Mouse (Mus musculus) kidney, postnatal 4 days (tissue): ENCODE results near the gene Sgcd.

Experiments
- DNase-seq, 2 experiments: peaks; one replicate each; pipeline ENCODE4 v3.0.0; 2021; ENCODE audit warnings: mixed read lengths in 2 of 2

Gene Sgcd

DNA sequence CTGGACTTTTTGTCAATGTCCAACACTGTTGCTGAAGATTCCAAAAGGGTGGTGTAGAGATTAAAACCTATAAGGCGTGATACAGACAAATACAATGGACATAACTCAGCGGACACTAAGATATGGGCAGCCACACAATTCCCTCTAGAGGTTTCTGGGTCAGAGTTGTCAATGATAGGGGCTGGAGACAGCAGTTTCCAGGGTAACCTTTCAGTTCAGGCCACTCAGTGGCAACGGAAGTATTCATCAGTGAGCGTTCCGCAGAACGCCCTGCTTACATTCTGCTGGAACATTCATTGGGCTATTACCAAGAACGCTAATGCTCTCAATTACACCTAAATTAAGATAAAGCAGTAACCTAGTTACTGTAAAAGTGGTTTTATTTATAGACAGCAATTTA is 738.5 kb downstream of the Sgcd start:
- no peak for DNase-seq

DNA sequence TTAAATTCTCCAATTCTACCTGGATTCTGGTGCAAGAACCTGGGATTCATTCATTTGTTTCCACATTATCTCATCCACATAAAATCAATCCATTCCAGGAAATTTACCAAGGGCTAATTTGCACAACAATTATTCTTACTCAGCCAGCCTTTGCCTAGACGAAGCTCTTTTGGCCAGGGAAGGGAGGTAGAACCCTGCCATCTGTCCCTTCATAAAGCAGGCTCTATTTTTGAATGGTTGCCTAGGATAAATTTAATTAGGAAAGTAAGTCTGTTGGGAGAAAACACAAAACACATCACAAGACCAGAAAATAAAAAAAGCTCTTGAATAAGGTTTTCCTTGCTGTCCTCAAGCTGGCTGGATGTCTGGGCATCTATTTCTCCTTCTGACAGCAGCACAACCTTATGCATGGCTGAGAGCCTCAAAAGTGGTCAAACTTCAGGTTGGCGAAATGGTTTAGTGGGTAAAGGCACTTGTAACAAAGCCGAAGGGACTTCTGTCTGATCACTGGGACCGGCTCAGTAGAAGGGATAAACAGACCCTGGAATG is 740.4 kb downstream of the Sgcd start:
- DNase-seq = no peak

- DNase-seq = no peak
These were observed 740.9 kb downstream of the Sgcd start for GRCm38 (mm10) chr11:47247703-47248344.

DNA sequence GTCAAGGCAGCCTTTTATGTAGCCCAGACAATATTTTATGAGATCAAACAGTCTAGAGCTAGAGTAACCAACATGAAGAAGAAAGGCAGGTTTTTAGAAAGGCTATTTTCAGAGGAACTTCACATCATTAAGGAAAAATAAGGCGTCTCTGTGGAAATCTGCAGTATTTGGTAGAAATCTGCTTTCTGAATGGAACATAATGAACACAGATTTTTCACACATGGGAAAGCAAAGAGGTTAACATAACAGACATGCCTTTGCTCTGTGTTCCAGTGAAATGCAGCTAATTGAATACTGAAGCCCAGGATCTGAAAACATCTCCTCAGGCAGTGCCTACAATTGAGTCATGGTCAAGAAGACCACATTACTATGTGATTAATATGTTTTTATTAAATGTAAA is 746.4 kb downstream of the Sgcd start:
- no peak for DNase-seq

DNA sequence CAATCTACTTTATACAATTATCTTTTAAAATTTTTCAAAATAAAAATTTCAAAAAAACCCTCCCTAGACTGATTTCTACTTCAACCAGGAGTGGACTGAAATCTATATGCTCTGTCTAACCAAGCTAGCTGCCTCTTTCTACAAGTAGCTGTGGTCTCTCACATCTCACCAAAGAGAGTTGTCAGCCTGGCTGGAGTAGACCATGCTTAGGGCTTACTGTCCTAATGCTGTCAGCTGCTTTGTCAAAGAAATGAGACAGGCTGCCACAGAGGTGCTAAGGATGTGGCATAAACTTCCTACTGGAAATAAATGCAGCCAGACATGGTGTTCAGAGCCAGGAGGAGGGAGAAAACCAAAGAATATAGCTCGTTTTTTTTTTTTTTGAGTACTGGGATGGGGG is 760.5 kb downstream of the Sgcd start:
- DNase-seq = no peak

DNA sequence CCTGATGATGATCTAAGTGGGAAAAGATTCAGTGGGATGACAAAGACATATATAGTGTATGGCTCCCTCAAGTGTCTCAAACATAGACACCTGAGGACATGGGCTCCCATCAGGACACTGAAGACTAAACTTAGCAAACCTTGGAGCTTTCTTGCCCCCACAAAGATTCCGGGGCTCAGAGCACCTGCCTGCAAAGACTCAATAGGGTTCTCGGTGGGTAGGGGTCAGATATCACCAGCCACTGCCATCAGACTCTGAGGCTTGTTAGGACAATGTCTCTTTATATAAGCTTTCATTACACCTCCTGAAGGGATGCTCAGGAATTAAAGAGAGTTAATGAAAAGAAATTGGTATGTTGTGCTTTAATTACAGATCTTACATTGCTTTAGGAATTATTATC is 764.6 kb downstream of the Sgcd start:
- DNase-seq = no peak

GRCm38 (mm10) chr11:47211531-47211930 is 777.2 kb downstream of the Sgcd start:
- no peak for DNase-seq

GRCm38 (mm10) chr11:47206461-47206860 is 782.3 kb downstream of the Sgcd start:
- no peak for DNase-seq

- no peak for DNase-seq
These were observed 789.7 kb downstream of the Sgcd start for GRCm38 (mm10) chr11:47199106-47199505.

GRCm38 (mm10) chr11:47188556-47188955 is 800.2 kb downstream of the Sgcd start:
- no peak for DNase-seq

- no peak for DNase-seq
These were observed 813.8 kb downstream of the Sgcd start for GRCm38 (mm10) chr11:47174977-47175376.

GRCm38 (mm10) chr11:47170926-47171625 is 817.7 kb downstream of the Sgcd start:
- no peak for DNase-seq

DNA sequence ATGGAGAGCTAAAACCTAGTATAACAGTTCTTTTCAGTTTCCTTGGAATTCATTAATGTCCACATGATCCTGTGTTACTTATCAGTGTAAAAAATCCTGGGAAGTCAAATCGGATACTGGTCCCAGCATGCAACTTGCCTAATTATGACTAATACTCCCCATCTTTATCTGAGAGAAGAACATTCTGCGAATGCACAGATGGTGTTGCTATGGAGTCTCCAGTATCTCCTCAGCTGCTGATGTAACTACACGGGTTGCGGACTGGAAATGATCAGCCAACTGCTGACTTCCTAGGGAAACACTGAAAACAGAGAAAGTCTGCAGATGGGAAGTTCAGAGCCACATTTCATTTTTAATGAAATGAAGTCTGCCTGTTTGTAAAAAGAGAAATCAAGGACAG is 821.4 kb downstream of the Sgcd start:
- DNase-seq = no peak

- no peak for DNase-seq
These were observed 830.7 kb downstream of the Sgcd start for GRCm38 (mm10) chr11:47158089-47158488.

DNA sequence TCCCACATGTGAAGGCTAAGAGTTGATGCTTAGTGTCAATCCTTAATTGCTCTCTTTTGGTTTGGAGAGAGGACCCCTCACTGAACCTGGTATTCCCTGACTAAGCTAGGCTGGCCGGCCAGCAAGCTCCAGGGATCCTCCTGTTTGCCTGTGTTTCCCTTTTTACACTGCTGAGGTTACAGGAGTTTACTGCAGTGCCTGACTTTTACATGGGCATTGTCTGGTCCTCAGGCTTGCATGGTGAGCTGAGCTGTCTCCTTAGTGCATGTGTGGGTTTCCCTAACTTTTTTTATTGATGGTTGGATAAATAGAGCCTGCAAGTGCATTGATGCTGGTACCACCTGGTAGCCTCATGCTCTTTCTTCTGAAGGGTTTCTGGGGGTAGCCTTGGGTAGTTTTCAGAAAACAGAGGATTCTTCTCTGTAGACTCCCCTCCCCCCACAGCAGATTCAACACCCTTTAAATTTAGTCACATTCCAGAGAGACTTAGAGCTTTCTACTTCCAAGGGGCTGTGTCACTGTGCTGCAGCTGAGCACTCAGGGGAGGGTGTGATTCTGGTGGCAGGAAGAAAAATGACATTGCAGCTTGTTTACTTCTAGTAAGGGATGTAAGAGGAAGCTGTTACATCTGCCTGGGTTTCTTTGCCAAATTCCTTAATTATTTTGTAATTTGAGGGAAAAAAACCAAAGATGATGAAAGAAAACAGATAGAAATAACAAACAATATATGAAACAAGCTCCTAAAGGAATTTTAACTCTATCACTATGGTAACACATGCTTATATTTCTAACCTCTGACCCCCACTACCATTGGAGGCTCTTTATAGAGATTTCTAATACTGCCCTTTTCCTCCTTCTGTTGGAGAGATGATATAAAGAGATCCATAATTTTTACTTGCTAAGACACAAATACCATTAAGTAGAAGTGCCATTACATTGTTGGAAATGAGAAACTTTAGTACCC is 831.8 kb downstream of the Sgcd start:
- peak; percentile 17 to 20 for DNase-seq

GRCm38 (mm10) chr11:47154837-47155430 is 833.8 kb downstream of the Sgcd start:
- DNase-seq = peak in 1 of 2 experiments; percentile 6

GRCm38 (mm10) chr11:47149607-47150006 is 839.2 kb downstream of the Sgcd start:
- DNase-seq = peak; percentile 13 to 32

DNA sequence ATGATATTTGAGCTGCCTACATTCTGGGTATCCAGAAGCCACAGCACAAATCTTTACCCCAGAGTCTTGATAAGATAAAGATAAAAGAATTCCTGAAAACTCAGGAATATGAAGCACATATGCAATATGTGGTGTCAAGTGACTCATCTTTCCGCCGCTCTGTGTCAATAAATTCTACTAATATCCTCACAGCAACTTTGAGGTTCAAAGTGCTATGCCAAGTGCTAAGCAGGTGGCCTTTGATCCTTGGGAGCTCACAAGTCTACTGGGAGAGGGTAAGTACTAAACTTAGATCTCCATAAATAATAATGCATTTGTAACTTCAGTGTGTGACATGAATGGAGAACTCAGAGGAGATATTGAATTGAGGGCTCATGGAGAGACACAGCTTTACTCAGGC is 848.9 kb downstream of the Sgcd start:
- no peak for DNase-seq

DNA sequence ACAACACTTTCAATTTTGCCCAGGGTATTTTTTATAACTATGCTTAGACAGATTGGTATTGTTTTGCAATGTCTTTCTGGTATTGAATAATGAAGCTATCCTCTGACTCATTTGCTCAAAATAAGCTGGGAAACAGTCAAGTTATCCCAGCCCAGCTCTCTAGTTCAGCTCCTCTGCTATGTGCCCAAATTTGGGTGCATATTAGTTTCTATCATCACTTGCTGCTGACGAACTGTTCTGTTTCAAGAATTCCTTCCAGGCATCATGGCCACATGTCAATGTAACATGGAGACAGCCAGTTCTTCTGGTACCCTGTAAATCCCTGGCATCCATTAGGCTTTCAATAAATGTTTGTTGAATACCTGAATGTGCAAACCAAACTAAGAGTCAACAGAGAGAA is 849.5 kb downstream of the Sgcd start:
- no peak for DNase-seq

GRCm38 (mm10) chr11:47132410-47132809 is 856.4 kb downstream of the Sgcd start:
- no peak for DNase-seq

- DNase-seq = no peak
These were observed 858.3 kb downstream of the Sgcd start for GRCm38 (mm10) chr11:47130432-47130831.

DNA sequence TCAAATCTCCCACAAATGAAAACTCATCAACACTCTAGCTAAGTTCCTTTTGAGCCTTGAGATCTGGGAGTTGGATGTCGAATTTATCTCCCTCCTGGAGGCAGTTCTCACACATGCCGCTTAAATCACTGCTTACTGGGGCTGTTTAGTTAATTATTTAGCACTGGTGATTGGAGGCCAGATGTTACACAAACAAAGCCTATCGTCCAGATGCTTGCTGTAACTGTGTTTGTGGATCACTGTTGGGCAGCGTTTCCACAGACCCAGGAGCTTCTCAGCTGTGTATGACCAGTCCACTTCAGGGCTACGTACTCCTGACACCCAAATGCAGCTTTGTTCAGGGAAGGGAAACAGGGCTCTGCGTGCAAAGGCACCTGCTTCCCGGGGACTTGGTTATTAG is 858.8 kb downstream of the Sgcd start:
- DNase-seq = peak; percentile 26 to 32

- DNase-seq = no peak
These were observed 859.6 kb downstream of the Sgcd start for GRCm38 (mm10) chr11:47129166-47129565.
